Mouse (Mus musculus) forebrain, postnatal 0 days (tissue): Measurements from ENCODE around the gene Pde2a. TPM values are rescaled to one million over a fixed set of nuclear protein-coding genes. Genes with fewer than 3 reads are reported as not detected.
A peak's percentile ranks its signal among the peaks of the same experiment; 100 is the strongest.

Experiments
- ATAC-seq: fragments of 200-750 bp; cut with Nextera tagmentation; 2 replicates; pipeline ENCODE4 v1.8.0; 2017; ENCODE audit warnings: mild to moderate bottlenecking, moderate library complexity
- DNase-seq: peaks from one replicate; pipeline ENCODE4 v3.0.0-alpha.2; 2015
- H3K27ac ChIP-seq: fragments of 300-500 bp; sonication (generic); 2 replicates; pipeline ENCODE4 v1.5.1; 2014; ENCODE audit warnings: low read depth, mild to moderate bottlenecking, antibody characterized with exemption, low read length, moderate library complexity, mixed read lengths
- H3K27me3 ChIP-seq: fragments of 300-500 bp; sonication (generic); 2 replicates; pipeline ENCODE4 v1.6.1; 2014; ENCODE audit warnings: mild to moderate bottlenecking, low read length, mixed read lengths; ENCODE audit not compliant: insufficient read depth
- H3K36me3 ChIP-seq: fragments of 300-500 bp; sonication (generic); 2 replicates; pipeline ENCODE4 v1.6.1; 2014; ENCODE audit warnings: mild to moderate bottlenecking, moderate library complexity; ENCODE audit not compliant: insufficient read depth
- H3K4me1 ChIP-seq: fragments of 300-500 bp; sonication (generic); 2 replicates; pipeline ENCODE4 v1.6.1; 2014; ENCODE audit warnings: antibody characterized with exemption; ENCODE audit not compliant: insufficient read depth
- H3K4me2 ChIP-seq: fragments of 300-500 bp; sonication (generic); 2 replicates; pipeline ENCODE4 v1.6.1; 2014; ENCODE audit warnings: low read depth, mild to moderate bottlenecking, moderate library complexity
- H3K4me3 ChIP-seq: fragments of 300-500 bp; sonication (generic); 2 replicates; pipeline ENCODE4 v1.5.1; 2014; ENCODE audit warnings: low read depth, low read length, mixed read lengths
- H3K9ac ChIP-seq: fragments of 300-500 bp; sonication (generic); 2 replicates; pipeline ENCODE4 v1.6.1; 2014; ENCODE audit warnings: mild to moderate bottlenecking
- H3K9me3 ChIP-seq: fragments of 300-500 bp; sonication (generic); 2 replicates; pipeline ENCODE4 v1.6.1; 2016; ENCODE audit warnings: low read length
- CTCF ChIP-seq: sonication (generic); IDR thresholded peaks from 2 replicates; pipeline ENCODE4 v1.5.1; 2016; ENCODE audit warnings: antibody characterized with exemption, control low read depth, low read depth
- WGBS: fragments of 180-500 bp; shearing (Covaris S2); extraction: QIAGEN DNeasy Blood & Tissue Kit; methylation state at CpG from one replicate; pipeline ENCODE4 v1.1.7; 2014; 5-methylcytosine and 5-hydroxymethylcytosine counted together
- polyA plus RNA-seq: library from polyadenylated mRNA; unstranded; fragments of >200 nt; fragmentation: Nextera tagmentation; extraction: Ambion mirVana; gene quantifications from 2 replicates; pipeline ENCODE4 v1.2.1, GENCODE M21; 2015
- total RNA-seq: library from RNA; depleted of rRNA; stranded (reverse); fragments of >200 nt; gene quantifications from 2 replicates; pipeline ENCODE4 v1.2.3, GENCODE M21; 2014

Pde2a gene
- total and polyA plus RNA-seq, 2 experiments from 2014 or later: 72.4 to 94.2 TPM

GRCm38 (mm10) chr7:101427736-101428135, 6.2 kb downstream of the Pde2a start:
- Histone ChIP-seq H3K9me3 (no peaks in the 10 kb centered on the region), H3K9ac (no peak overlapping the region), H3K27ac (no peak overlapping the region), H3K4me2 (no peak overlapping the region), H3K4me1 (peaks cover 22% of the 10 kb centered on the region; the same call in 1 of the 2 replicates), H3K4me3 (no peak overlapping the region), H3K36me3 (no peaks in the 10 kb centered on the region), H3K27me3 (no peaks in the 10 kb centered on the region)
- peak; percentile 87 for TF ChIP-seq CTCF
- DNase-seq (peak; percentile 53), ATAC-seq (no peak)
- 7% methylated on average over 2 of the region's 2 CpGs for WGBS

DNA sequence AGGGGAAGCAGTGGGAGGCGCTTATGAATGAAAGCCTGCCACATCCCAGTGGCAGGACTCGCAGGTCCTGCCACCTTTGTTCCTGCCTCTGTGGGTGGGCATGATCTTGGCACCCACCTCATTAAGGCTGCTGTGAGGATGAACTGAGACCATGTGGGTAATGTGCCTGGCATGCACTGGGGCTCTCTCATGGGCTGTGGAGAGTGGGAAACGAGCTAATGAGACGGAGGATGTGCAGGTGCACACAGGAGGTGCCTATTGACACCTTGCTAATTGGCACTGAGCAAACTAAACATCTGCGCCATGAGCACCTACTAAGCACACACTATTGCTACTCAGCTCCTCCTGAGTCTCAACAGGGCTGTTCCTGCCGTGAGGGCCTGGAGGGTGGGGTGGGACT, 13.5 kb downstream of the Pde2a start:
- 30% methylated on average over 6 of the region's 6 CpGs for WGBS
- TF ChIP-seq CTCF: no peak
- Histone ChIP-seq H3K4me1 (no peaks in the 10 kb centered on the region), H3K9me3 (no peaks in the 10 kb centered on the region), H3K36me3 (no peaks in the 10 kb centered on the region), H3K4me3 (no peak overlapping the region), H3K27ac (no peak overlapping the region), H3K4me2 (no peak overlapping the region), H3K27me3 (no peaks in the 10 kb centered on the region), H3K9ac (no peak overlapping the region)
- DNase-seq (no peak), ATAC-seq (0 out of 2 replicates have a peak, but pooled peaks have one; percentile 16)

DNA sequence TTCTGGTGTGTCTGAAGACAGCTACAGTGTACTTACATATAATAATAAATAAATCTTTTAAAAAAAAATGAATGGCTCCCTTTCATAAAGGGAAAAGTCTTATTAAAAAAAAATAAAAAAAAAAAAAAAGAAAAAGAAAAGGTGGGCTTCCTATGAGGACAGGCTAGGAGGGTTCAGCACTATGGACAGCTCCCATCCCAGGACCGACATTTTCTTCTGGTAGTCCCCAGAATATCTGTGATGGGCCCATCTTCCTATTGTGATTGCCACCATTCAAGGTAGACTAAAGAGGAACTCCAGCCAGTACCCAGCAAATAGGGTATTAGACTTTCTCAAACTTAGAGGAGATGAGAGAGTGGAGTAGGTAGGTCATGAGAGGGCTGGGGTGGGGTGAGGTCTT, 16.4 kb downstream of the Pde2a start:
- Histone ChIP-seq H3K27ac (no peak overlapping the region), H3K4me1 (no peaks in the 10 kb centered on the region), H3K4me2 (no peak overlapping the region), H3K9me3 (no peaks in the 10 kb centered on the region), H3K36me3 (no peaks in the 10 kb centered on the region), H3K4me3 (no peak overlapping the region), H3K27me3 (no peaks in the 10 kb centered on the region), H3K9ac (no peak overlapping the region)
- no peak for DNase-seq
- no peak for TF ChIP-seq CTCF
- WGBS: 24% methylated on average over 1 of the region's 1 CpGs
- ATAC-seq: no peak

GRCm38 (mm10) chr7:101443093-101443492, 21.6 kb downstream of the Pde2a start:
- H3K27ac ChIP-seq: peak overlapping the region; percentile 10; the same call in 1 of the 2 replicates
- H3K4me1 ChIP-seq: 0 out of 2 replicates have a peak, but pooled peaks cover 4% of the 10 kb centered on the region
- H3K27me3 ChIP-seq: no peaks in the 10 kb centered on the region
- no peak overlapping the region for H3K4me2 ChIP-seq
- H3K9me3 ChIP-seq: no peaks in the 10 kb centered on the region
- no peak for TF ChIP-seq CTCF
- WGBS: 62% methylated on average over 10 of the region's 10 CpGs
- no peak overlapping the region for H3K9ac ChIP-seq
- peak; percentile 79 for ATAC-seq
- H3K4me3 ChIP-seq: no peak overlapping the region
- no peak for DNase-seq
- no peaks in the 10 kb centered on the region for H3K36me3 ChIP-seq

DNA sequence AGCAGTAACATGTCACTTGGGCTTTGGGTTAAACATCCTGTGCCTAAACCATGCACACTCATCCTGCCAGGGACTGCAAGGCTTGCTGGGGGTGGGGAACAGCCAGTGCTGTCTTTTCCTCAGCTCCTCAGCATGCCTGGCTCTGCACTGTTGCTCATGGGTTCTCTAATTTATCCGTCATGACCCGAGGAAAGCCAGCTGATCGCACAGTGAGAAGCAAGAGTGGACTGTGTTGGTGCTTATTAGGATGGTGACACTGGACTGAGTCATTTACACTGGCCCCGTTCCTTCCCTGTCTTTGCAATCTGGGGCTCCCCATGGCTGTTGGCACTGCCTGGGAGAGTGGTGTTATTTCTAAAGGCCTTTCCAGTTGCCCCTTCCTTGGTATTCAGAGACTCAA, 22.7 kb downstream of the Pde2a start:
- Histone ChIP-seq H3K27ac (no peak overlapping the region), H3K4me3 (no peak overlapping the region), H3K4me2 (no peak overlapping the region), H3K9ac (no peak overlapping the region), H3K27me3 (no peaks in the 10 kb centered on the region), H3K4me1 (0 out of 2 replicates have a peak, but pooled peaks cover 4% of the 10 kb centered on the region), H3K36me3 (no peaks in the 10 kb centered on the region), H3K9me3 (no peaks in the 10 kb centered on the region)
- no peak for TF ChIP-seq CTCF
- 75% methylated on average over 4 of the region's 4 CpGs for WGBS
- ATAC-seq (no peak), DNase-seq (no peak)

DNA sequence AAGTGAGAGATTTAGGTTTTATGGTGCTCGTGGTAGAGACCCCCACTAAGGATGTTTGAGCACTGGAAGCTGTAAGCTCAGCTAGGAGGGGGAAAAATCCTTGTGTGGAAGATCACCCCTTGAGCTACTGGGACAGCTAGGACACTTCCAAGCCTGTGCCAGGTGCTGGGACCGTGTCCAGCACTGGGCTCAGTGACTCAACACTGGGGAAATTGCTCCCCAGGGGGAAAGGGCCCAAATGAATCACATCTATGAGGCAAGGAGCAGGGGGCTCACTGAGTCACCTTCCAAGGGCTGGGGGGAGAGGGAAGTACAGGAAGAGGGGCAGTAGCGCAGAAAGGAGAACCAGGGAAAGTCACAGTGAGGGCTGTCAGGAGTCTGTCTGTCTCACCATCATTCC, 28.4 kb downstream of the Pde2a start:
- Histone ChIP-seq H3K36me3 (no peaks in the 10 kb centered on the region), H3K27ac (no peak overlapping the region), H3K4me2 (no peak overlapping the region), H3K4me1 (peaks cover 12% of the 10 kb centered on the region), H3K27me3 (no peaks in the 10 kb centered on the region; the same call in 1 of the 2 replicates), H3K9ac (no peak overlapping the region), H3K9me3 (no peaks in the 10 kb centered on the region), H3K4me3 (no peak overlapping the region)
- 39% methylated on average over 3 of the region's 3 CpGs for WGBS
- no peak for ATAC-seq
- no peak for TF ChIP-seq CTCF
- no peak for DNase-seq

- WGBS: 2% methylated on average over 55 of the region's 68 CpGs
- Histone ChIP-seq H3K4me2 (peak overlapping the region; percentile 99), H3K27ac (peak overlapping the region; percentile 68), H3K27me3 (no peaks in the 10 kb centered on the region; the same call in 1 of the 2 replicates), H3K4me1 (peaks cover 20% of the 10 kb centered on the region), H3K4me3 (peak overlapping the region; percentile 60), H3K9ac (peak overlapping the region; percentile 65), H3K36me3 (no peaks in the 10 kb centered on the region), H3K9me3 (no peaks in the 10 kb centered on the region)
- peak; percentile 100 for TF ChIP-seq CTCF
- ATAC-seq (peak; percentile 90), DNase-seq (peak; percentile 91)
Measured at GRCm38 (mm10) chr7:101450422-101451401, 29.2 kb downstream of the Pde2a start.
